Mouse (Mus musculus) megakaryocyte-erythroid progenitor cell, adult 5-6 weeks (primary cell): ENCODE results near the gene Gm49373. TPM values are rescaled to one million over a fixed set of nuclear protein-coding genes. Genes with fewer than 3 reads are reported as not detected.

Source experiments
- ATAC-seq: replicated peaks from 2 replicates; pipeline ENCODE4 v1.8.0; 2016; ENCODE audit warnings: mild to moderate bottlenecking, inconsistent platforms; ENCODE audit not compliant: severe bottlenecking, poor library complexity, low FRiP score, low TSS enrichment
- total RNA-seq, 2 experiments: library from RNA; stranded (forward) in 1 of 2; stranded (reverse) in 1 of 2; fragments of 200-1000, 215-1000 nt in 1 of 2; fragments of >200 nt in 1 of 2; fragmentation: Nextera tagmentation in 1 of 2; gene quantifications; 2 replicates each; pipeline ENCODE4 v1.2.3; 2014 to 2017

Gene Gm49373
- 4.5 TPM in 1 of 2 replicates, not detected in the other for total RNA-seq (2014; fragmentation: Nextera tagmentation)
- not detected in 2 replicates for total RNA-seq (2017)

DNA sequence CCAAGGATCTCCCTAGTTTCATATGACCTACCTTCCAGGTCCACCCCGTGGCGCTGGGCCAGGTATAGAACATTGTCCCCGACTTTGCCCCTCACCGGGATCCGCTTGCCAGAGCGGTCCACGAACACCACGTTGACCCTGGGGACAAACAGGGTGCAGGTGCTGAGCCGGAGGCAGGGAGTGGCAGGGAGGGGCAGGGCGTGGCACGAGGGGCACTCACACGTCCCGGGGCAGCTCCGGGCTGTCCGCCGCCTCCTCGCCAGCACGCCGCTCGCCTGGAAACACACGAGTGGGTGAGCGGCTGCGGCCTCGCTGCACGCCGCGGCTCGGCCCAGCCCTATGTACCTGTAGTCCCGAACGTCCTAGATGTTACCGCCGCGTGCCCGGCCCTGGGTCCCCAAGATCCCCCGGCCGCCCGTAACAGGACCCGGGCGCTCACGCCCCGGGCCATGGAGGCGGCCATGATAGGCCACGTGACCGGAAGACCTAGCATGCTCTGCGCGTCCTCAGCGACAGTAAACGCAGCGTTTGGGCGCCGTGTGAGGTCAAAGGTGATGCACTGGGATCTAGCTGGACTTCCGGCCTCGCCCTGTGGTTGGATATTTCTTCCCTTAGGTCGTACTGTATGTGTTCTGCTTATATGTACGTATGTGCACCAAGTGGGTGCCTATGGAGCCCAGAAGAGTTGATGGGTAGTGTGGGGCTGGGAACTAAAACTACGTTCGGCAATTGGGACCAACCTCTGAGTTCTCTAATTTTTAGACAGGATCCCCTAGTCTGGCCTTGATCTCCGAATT is at the start of gene Gm49373, which contains the start of gene Fdx1l:
Gene Gm49373, minus strand, starts transcription at position 53 of the 797 bp plus-strand sequence.
Gene Fdx1l, minus strand, starts transcription at position 571 of the 797 bp plus-strand sequence.
- ATAC-seq = peak; percentile 89

DNA sequence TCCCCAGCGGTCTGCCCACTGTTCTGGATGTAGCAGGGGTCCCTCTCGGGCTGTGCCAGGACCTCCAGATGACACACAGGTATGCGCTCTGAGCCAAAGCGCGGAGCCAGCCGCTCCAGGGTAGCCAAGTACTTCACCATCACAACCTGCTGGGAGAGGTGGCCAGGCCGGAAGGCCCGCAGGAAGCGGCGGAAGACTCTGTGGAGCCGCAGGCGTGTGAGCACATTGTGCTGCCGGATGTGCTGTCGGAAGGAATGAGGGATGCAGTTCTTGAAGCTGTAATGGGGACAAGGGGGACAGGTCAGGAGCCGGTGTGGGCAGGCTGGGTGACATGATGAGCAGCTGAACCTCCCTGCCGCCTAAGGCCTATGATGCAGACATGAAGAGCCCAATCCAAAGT is 48.6 kb upstream of the Gm49373 start:
- ATAC-seq = no peak

DNA sequence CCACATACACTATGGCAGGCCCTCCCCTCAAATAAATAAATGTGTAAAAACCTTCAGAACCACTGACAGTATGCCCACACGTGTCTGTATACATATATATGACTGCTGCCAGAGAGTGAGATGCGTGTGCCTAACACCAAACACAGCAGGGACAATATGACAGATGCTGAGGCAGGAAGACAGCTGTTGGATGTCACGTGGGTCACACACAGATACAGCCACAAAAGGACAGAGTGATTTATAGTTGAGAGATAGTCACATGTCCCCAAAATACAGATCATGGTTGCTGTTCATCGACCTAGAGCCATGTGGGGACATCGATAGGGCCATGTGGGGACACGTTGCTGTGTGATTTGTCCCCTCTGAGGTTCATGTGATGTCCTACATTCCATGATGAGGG is 44.2 kb upstream of the Gm49373 start:
- ATAC-seq = no peak

DNA sequence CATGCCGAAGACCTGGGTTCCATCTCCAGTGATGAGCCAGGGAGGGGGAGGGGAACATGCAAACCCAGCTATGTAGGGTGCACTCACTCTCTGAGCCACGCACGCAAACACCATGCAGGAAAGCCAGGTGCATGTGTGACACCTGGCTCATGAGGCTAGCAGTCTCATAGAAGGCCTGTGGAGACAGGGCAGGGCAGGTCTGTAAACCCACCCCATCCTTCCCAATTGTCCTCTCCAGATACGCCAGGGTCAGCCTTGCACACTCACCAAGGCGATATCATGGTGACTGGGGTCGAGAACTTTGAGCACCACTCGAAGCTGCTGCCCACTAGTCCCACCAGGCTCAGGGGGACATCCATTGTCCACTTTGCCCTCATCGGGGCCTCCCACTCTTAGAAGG is 42.2 kb upstream of the Gm49373 start:
- ATAC-seq = no peak

DNA sequence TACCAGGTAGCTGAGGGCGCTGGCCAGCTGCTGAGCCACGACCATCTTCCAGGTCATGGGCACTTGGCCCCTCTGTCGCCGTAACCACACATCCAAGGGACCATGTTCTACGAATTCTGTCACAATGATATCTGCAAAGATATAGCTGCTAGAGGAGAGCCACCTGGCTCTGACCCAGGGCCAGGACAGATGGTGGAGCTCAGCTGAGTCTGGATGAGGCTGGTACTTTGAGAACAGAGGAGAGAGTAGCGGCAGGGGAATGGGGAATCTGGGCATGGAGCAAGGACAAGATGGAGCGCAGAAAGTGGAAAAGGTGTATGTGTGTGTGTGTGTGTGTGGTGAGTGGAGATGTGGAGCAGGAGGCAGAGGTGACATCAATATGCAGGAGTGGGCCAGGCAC is 41.3 kb upstream of the Gm49373 start:
- no peak for ATAC-seq

DNA sequence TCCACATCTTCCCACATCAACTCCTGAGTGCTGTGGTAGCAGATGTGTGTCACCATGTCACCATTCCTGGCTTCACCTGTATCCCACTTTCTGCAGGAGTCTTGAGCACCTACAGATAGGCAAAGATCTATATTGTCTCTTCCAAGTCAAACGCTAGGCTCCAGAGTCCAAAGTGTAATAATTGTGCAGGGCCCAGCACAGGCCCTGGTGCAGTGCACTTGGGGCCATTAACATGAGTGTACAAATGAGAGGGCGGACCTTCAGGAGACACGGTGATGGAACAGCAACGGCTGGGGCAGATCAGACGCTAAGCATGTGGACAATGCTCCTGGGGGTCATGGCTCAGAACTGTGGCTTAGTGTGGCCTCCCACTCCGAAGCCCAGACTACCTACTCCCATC is 40.9 kb upstream of the Gm49373 start:
- ATAC-seq = no peak

DNA sequence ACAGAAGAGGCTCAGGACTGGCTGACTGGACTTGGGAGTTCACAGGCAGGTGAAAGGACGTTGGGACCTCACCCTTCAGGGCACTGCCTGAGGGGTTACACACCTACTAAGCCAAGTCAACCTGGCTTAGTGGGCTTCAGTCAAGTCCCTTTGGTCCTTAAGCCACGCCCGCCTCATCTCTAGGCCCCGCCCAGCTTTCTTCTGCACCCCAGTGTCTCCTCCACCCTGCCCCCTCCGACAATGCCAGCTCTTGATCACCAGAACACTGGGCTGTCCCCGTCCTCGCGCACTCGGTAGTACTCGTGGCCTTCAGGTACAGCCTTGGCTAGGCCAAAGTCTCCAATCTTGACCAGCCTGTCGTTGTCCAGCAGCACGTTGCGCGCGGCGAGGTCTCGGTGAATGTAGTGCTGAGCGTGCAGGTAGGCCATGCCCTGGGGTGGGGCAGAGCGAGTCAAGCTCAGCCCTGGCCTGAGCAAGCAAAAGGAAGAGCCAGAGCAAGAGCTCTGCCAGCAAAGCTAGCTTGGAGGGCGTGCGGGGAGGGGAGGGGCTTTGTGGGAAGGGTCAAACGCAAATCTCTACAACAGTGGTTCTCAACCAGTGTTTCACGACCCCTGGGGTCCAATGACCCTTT is 34.8 kb upstream of the Gm49373 start:
- no peak for ATAC-seq

DNA sequence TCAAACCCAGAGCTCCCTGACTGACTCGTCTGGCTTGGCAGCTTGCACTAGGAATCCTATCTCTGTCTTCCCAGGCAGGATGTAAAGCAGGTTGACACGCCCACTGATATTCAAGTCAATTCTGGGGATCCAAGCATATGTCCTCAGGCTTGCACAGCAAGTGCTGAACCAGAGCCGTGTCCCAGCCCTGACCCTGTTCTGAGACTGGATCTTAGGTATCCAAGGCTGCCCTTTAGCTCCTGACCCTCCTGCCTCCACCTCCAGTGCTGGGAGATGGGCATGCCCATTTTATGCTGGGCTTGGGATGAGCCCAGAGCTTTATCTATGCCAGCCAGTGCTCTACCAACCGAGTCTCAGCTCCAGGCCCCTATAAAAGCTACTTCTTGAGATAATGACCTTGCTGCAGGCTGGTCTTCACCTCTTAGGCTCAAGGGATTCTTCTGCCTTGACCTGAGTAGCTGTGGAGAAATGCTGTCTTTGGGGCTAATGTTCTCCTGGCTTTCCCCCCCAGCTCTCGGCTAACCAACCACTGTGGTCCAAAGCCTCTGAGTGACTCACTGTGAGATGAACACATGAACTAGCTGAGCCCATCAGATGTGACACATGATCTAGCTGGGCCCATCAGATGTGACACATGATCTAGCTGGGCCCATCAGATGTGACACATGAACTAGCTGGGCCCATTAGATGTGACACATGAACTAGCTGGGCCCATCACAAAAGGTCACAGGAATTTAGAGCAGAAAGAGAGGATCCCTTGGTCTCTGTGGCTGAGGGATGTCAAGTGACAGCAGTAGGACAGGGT is 33.1 kb upstream of the Gm49373 start:
- peak; percentile 78 for ATAC-seq

DNA sequence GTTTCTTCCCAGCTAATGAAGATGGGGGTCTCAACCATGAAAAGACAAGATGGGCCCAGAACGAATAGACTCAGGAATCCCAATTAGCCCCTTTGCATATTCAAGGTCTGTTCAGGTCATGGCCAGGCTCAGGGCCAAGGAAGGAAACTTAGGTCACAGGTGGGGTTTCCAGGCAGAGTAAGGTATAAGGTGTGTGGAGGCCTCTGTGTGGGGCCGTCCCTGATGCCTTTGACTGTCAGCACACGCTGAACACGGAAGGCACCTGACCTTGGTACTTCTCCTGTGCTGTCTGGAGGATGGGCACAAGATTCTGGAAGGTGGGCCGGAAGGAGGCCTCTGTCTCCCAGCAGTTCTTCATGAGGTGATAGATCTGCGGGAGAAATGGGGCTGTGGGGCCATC is 31.9 kb upstream of the Gm49373 start:
- no peak for ATAC-seq

DNA sequence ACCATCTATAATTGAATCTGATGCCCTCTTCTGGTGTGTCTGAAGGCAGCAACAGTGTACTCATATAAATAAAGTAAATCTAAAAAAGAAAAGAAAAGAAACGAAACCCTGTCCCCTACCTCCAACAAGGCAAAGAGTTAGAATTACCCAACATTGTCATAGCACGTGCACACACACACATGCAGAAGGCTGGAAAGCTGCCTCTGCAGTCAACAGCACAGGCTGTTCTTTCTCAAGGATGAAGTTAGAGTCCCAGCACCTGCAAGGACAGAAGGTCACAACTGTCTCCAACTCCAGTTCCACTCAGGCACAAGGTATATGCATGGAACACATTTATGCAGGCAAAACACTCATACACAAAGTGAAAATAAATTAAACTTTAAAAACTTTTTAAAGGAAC is 29.2 kb upstream of the Gm49373 start:
- no peak for ATAC-seq

DNA sequence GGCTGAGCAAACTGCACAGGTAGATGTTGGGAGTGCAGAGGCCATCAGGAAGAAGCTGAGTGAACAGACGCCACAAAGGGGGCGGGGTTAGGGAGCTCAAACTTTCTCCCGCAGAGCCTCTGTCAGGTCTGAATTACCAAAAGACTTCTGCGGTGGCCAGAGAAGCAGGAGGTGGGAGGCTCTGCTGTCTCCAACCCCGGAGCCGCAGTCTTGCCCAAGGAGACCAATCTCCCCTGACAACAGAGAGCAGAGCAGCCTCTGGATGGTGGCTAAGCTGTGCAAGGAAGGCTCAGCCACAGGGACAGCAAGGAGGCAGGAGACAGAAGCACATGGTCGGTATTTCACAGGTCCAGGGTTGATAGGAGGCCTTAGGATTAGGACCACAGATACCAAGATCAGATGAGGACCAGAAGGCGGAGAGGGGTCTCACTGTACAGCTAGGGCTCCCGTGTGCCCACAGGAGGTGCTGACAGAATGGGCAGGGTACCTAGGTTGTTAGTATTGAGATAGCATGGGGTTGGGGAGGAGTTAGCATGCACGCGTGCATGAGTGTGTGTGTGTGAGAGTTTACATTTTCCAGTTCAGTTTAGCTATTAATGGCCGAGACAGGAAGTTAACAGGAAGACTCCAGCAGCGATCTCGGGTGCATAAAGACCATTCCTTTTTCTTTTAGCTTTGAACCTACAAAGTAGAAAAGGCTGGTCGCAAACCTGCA is 27.7 kb upstream of the Gm49373 start:
- peak; percentile 65 for ATAC-seq

DNA sequence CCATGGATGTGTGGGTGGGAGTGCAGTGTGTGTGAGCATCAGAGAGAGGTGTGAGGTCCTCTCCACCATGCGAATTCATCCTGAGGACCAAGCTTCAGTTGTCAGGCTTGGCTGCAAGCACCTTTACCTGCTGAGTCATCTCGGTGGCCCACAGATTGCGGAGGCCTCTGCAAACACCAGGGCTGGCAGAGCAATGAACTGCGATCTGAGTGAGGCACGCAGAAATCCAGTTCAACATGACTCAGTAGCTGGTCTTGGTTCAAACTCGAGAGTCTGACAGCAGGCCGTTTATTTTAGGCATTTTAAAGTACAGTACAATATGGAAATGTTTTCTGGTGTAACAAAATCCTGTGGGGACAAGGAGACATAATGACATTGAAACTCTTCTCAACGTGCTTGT is 24.9 kb upstream of the Gm49373 start:
- ATAC-seq = no peak

DNA sequence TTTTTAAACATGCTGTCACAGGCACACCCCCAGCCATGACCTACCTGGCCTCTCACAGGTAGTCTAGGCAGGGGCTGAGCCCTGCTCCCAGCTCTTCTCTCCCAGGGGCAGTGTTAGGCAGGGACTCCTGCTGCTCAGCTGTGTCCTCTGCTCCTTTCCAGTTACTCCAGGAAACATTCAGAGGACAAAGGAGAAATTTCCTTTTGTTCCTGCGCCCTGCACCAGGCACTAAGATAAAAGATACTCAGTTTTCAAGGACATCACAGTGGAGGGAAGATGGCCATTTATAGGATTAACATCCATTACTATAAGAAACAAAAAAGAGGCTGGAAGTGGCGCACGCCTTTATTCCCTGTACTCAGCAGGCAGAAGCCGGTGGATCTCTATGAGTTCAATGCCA is 23.1 kb upstream of the Gm49373 start:
- no peak for ATAC-seq

DNA sequence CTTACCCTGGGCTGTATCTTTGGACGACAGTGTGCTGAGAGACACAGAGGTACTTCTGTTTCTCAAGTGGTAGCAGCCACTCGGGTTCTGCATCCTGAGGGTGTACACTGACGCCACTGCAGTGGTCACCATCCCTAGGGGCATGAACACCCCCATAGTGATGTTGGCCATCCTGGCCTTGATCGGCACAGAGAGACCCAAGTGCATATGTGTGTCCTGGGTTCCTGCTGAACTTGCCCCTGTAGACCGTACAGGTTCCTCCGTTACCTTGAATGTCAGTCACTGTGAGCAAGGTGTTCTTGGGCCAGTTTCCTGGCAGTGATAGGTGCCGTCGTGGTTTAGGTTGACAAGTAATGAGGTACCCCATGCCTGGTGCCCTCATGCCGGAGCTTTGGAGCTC is 20.5 kb upstream of the Gm49373 start:
- no peak for ATAC-seq

DNA sequence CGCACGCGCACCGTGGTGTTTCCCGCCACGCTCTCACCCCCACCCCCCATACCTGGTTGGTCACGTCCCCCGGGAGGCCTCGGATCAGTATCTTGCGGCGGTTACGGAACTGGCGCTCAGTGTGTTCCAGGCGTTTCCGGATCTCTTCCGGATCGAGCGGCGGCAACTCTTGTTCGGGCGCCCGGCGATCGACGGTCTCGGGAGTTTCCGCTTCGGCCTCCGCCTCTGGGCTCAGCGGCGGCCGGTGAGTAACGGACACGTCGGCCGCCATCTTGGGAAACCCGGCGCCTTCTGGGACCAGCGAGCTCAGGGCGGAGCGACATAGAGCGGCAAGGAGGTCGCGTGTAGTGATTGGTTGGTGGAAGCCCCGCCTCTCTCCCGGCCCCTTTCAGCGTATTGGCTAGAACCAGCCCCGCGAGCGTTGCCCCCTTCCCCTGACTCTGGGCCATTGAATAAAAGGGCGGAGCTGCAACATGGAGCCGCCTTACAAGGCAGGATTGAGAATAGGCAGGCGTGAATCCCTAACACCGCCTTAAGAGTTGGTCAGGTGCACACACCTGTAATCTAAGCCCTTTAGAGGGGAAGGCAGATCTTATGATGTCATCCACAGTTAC is 18.9 kb upstream of the Gm49373 start, which contains the start of the genes Gm38431 and Raver1:
Gene Gm38431, minus strand, starts transcription at position 291 of the 614 bp plus-strand sequence.
Gene Raver1, minus strand, starts transcription at position 302 of the 614 bp plus-strand sequence.
- peak; percentile 98 for ATAC-seq

DNA sequence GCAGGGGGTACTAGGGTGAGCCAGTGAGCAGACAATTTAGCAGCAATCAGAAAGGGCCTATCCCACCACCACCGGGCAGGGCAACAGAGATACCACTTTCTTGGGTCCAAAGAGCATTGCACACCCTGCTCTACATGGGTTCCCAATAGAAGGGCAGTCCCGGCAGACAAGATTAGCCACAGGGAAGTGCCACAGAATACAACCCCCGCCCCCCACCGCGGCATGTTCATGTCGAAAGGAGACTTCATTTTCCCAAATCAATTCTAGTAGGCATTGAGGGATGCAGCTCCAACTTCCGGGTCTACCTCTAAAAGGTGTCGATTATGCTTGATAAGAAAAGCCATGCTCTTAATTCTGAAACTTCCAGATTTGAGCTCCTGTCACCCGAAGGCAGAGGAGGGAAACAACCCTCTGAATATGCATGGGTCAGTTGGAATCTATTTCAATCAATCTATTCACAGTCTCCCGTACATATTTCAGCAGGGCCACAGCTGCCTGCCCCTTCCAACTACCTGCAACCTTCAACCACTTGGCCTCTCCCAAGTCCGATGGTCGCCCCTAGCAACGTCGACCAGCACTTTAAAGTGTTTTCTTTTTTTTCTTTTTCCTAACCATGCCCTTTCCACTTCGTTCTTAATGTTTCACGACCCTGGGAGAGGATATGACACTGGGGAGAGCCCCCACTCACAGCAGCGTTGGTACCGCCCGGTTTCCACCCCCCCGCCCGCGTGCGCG is 18.2 kb upstream of the Gm49373 start:
- peak; percentile 6 for ATAC-seq

DNA sequence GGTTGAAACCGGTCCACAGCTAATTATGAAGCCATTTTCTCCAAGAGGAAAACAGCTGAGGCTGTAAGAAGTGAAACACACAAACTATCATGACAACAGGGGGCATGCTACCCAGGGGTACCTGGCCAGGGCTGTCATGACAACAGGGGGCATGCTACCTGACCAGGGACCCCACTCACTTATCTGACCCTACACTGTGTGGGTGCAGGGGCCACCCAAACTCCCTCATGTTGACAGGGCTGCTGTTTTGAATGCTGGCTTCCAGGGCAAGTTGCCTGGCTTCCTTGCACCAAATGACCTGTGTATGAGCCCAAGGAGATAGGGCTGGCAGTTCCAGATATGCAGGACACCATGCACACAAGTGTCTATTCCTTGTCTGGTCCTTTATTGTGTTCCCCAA is 17.6 kb upstream of the Gm49373 start:
- no peak for ATAC-seq

DNA sequence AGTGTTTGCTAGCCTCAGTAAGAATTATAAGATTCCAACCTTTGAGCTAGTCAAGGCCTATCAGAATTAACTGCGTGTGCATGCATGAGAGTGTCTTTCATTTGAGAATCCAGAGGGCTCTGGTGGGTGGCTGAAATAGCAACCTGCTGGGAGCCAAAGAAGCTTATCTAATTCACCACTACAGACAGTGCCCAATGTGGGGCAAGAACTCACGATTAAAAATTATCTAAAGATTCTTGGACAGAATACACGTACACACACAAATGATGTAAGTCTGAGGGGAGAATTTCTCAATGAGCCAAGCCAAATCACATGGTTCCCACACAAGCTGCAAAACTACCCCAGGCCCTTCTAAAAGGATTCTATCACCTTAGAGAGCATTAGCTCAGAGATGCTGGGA is 10.4 kb upstream of the Gm49373 start:
- peak; percentile 58 for ATAC-seq
